Mouse (Mus musculus) intestine, embryonic 15.5 days (tissue): ENCODE measurements around the gene Spats2. TPM values are rescaled to one million over a fixed set of nuclear protein-coding genes. Genes with fewer than 3 reads are reported as not detected.
"Not testable (repeated sequence)": the region's sequence is repeated elsewhere in the genome, so short reads cannot be mapped to it uniquely, and the experiment has no call there.

Experiments used
- ATAC-seq: fragments of 200-750 bp; cut with Nextera tagmentation; 2 replicates; pipeline ENCODE4 v1.8.0; 2017; ENCODE audit warnings: moderate TSS enrichment, moderate library complexity
- H3K27ac ChIP-seq: fragments of 300-500 bp; sonication (generic); 2 replicates; pipeline ENCODE4 v1.5.1; 2015; ENCODE audit warnings: mild to moderate bottlenecking, inconsistent platforms
- H3K27me3 ChIP-seq: fragments of 300-500 bp; sonication (generic); replicated peaks from 2 replicates; pipeline ENCODE4 v1.6.1; 2015; ENCODE audit warnings: inconsistent platforms
- H3K36me3 ChIP-seq: fragments of 300-500 bp; sonication (generic); 2 replicates; pipeline ENCODE4 v1.6.1; 2015; ENCODE audit warnings: inconsistent platforms
- H3K4me1 ChIP-seq: fragments of 300-500 bp; sonication (generic); replicated peaks from 2 replicates; pipeline ENCODE4 v1.6.1; 2015; ENCODE audit warnings: inconsistent platforms
- H3K4me2 ChIP-seq: fragments of 300-500 bp; sonication (generic); replicated peaks from 2 replicates; pipeline ENCODE4 v1.6.1; 2015; ENCODE audit warnings: mild to moderate bottlenecking, inconsistent platforms
- H3K4me3 ChIP-seq: fragments of 300-500 bp; sonication (generic); replicated peaks from 2 replicates; pipeline ENCODE4 v1.5.1; 2015; ENCODE audit warnings: inconsistent platforms
- H3K9ac ChIP-seq: fragments of 300-500 bp; sonication (generic); 2 replicates; pipeline ENCODE4 v1.6.1; 2015; ENCODE audit warnings: inconsistent platforms
- H3K9me3 ChIP-seq: fragments of 300-500 bp; sonication (generic); 2 replicates; pipeline ENCODE4 v1.6.1; 2016; ENCODE audit warnings: inconsistent platforms
- WGBS: fragments of 180-500 bp; shearing (Covaris S2); methylation state at CpG from one replicate; pipeline ENCODE4 v1.1.7; 2015; 5-methylcytosine and 5-hydroxymethylcytosine counted together
- polyA plus RNA-seq: library from polyadenylated mRNA; unstranded; fragments of >200 nt; fragmentation: Nextera tagmentation; extraction: Ambion mirVana; gene quantifications from 2 replicates; pipeline ENCODE4 v1.2.1, GENCODE M21; 2015

The Spats2 gene
- polyA plus RNA-seq: 26.6 and 34.7 TPM in 2 replicates

DNA sequence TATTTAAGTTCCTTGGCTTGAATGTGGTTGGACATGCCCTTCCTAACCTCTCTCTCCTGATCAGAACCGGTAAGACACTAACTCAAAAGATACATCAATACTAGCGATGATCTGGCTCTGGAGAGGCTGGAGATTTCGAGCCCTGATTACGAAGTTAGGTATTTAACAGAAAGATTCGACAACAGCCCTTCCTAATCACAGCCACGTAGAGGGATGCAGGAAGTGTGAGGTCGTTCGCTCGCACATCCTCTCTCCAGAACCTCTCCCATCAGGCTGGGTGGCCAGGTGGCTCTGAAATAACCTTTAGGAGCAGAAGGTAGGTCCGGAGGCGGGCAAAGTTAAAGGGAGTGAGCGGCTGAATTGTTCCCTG is at the start of gene Spats2:
TSS of gene Spats2 (plus strand) at position 206 of the 370 bp plus-strand sequence.
- peak within 1 kb of the TSS; percentile 95 for H3K27ac ChIP-seq
- no peak for ATAC-seq
- H3K4me3 ChIP-seq: peak within 1 kb of the TSS; percentile 71
- no peaks in the 10 kb centered on the region for H3K9me3 ChIP-seq
- WGBS: under 1% methylated on average over 12 of the region's 12 CpGs
- H3K4me1 ChIP-seq: peaks cover 18% of the 10 kb centered on the region
- peak within 1 kb of the TSS; percentile 89 for H3K9ac ChIP-seq
- no peaks in the 10 kb centered on the region for H3K27me3 ChIP-seq
- H3K4me2 ChIP-seq: peak within 1 kb of the TSS; percentile 80
- no peaks in the 10 kb centered on the region for H3K36me3 ChIP-seq

DNA sequence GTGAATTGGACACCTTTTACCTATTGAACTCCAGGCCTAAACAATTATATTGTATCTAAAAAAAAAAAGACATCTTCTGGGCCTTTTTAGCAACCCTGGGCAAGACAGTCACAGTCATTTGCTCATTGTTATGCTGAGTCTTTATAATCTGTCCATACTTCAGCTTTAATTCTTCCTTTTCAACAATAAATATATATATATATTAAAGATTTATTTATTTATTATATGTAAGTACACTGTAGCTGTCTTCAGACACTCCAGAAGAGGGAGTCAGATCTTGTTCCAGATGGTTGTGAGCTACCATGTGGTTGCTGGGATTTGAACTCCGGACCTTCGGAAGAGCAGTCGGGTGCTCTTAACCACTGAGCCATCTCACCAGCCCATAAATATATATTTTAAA is 49.7 kb upstream of the Spats2 start:
- not testable (repeated sequence) for H3K27ac ChIP-seq, ATAC-seq, H3K27me3 ChIP-seq, H3K9ac ChIP-seq, H3K9me3 ChIP-seq
- 90% methylated on average over 3 of the region's 3 CpGs for WGBS
- Histone ChIP-seq H3K4me2 (peak overlapping the region; percentile 90), H3K36me3 (peaks cover 15% of the 10 kb centered on the region; the same call in 1 of the 2 replicates), H3K4me3 (peak overlapping the region; percentile 68; the same call in 1 of the 2 replicates), H3K4me1 (peaks cover 25% of the 10 kb centered on the region)

DNA sequence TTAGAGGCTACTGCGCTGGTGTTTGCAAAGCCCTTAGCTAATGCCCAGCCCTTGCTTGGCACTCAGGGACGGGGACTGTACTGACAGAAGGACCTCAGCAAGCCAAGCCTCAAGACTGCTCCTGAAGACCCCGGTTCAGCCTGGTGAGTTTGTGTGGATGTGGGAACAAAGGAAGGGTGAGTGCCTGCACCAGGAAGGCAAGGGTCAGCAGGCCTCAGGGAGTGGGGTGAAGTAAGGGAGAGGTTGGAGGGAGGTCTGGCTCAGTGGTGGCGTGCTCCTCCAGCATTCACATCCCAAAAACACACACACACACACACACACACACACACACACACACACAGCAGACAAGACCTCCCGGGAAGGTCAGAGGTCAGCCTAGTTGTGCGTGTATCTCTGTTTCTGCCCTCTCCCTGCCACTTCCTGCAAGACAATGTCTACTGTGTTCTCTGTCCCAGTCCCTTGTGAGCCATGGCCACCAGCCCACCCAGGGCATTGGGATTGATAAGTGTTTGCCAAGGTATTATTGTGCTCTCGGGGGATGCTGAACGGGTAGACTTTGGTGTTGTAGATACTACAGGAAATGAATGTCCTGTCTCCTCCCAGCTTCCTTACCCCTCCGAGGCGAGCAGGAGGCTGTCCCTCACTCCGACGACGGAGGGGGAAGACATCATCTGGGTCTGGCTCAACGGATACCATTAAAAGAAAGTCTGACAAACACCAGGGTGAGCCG is 47.4 kb upstream of the Spats2 start:
- no peak overlapping the region for H3K4me2 ChIP-seq
- 74% methylated on average over 15 of the region's 15 CpGs for WGBS
- no peak overlapping the region for H3K4me3 ChIP-seq
- H3K4me1 ChIP-seq: peaks cover 28% of the 10 kb centered on the region
- 0 out of 2 replicates have a peak, but pooled peaks cover under 1% of the 10 kb centered on the region for H3K27me3 ChIP-seq
- H3K36me3 ChIP-seq: peaks cover 32% of the 10 kb centered on the region
- no peak for ATAC-seq
- no peak overlapping the region for H3K9ac ChIP-seq
- no peaks in the 10 kb centered on the region for H3K9me3 ChIP-seq
- no peak overlapping the region for H3K27ac ChIP-seq

DNA sequence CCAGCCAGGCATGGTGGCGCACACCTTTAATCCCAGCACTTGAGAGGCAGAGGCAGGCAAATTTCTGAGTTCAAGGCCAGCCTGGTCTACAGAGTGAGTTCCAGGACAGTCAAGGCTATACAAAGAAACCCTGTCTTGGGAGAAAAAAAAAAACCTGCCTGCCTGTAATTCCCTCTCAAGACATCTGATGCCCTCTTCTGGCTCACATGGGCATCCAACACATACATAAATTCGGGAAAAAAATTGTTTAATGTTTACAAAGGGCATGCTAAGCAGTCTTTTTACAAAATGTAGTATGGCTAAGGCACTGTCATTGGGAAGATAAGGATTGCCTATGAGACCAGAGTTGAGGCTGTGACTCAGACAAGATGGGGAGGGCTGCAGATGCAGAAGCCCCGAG is 45.9 kb upstream of the Spats2 start:
- peaks cover 35% of the 10 kb centered on the region for H3K4me1 ChIP-seq
- H3K4me2 ChIP-seq: no peak overlapping the region
- H3K27me3 ChIP-seq: peaks cover 3% of the 10 kb centered on the region; the same call in 1 of the 2 replicates
- WGBS: 80% methylated on average over 3 of the region's 3 CpGs
- no peak overlapping the region for H3K9ac ChIP-seq
- no peak for ATAC-seq
- no peak overlapping the region for H3K4me3 ChIP-seq
- no peaks in the 10 kb centered on the region for H3K9me3 ChIP-seq
- H3K27ac ChIP-seq: no peak overlapping the region
- peaks cover 32% of the 10 kb centered on the region for H3K36me3 ChIP-seq

DNA sequence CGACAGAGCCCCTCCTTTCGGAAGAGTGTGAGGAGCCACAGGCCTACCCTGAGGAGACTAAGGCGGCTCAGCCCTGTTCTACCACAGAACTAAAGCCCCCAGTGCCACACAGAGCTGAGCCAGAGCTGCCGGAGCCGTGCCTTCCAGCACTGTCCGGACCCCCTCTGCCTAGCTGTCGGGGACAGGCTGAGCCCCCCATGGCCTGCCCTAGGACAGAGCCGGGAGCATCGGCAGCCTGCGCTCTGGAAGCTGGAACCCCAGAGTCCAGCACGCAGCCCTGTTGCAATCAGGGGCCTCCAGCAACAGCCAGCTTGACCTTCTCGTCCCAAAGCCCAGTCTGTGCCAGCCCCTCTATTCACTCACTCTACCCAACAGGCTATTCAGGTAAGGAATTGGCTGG is 43.4 kb upstream of the Spats2 start:
- WGBS: 96% methylated on average over 12 of the region's 12 CpGs
- Histone ChIP-seq H3K9me3 (no peaks in the 10 kb centered on the region), H3K9ac (no peak overlapping the region), H3K27me3 (peaks cover 22% of the 10 kb centered on the region), H3K36me3 (peaks cover 27% of the 10 kb centered on the region), H3K4me2 (no peak overlapping the region), H3K4me3 (no peak overlapping the region), H3K4me1 (peaks cover 21% of the 10 kb centered on the region; the same call in 1 of the 2 replicates), H3K27ac (no peak overlapping the region)
- ATAC-seq: no peak

DNA sequence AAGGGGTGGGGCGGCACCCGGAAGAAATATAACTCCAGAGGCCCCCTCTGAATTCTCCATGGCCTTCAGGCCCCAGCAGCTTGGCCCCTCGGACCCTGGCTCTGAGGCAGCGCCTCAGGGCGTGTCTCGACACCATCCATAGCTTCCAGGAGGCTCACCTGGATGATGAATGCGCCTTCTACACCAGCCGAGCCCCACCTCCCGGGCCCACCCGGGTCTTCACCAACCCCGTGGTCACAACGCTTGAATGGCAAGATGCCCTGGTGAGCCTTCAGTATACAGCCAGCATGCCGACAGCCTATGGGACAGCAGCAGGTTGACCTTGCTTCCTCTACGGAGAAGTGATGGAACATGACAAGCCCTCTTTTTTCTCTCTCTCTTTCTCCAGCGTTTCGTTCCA is 42.9 kb upstream of the Spats2 start:
- Histone ChIP-seq H3K36me3 (peaks cover 26% of the 10 kb centered on the region), H3K9ac (no peak overlapping the region), H3K4me1 (peaks cover 22% of the 10 kb centered on the region), H3K4me2 (no peak overlapping the region), H3K27ac (no peak overlapping the region), H3K9me3 (no peaks in the 10 kb centered on the region), H3K4me3 (no peak overlapping the region), H3K27me3 (peaks cover 27% of the 10 kb centered on the region)
- 87% methylated on average over 16 of the region's 16 CpGs for WGBS
- no peak for ATAC-seq

DNA sequence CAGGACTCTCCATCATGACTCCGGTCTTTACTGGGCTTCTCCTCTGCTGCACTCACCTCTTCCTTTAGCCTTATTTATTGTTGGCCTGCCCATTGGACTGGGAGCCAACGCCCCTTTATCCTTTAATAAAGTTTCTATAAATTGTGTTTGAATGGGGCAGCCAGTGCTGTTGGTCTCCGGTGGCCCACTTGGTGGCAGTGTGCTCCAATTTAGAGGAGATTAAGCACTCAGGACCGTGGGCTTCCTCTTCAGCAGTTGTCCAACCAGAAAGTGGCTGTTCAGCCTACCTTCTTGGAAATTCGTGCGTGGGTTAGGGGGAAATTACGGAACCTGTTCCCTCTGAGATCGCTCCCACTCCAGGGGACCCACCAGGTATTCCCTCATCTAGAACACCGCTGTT is 42.5 kb upstream of the Spats2 start:
- WGBS: 67% methylated on average over 9 of the region's 9 CpGs
- H3K27me3 ChIP-seq: peaks cover 31% of the 10 kb centered on the region
- H3K9me3 ChIP-seq: no peaks in the 10 kb centered on the region
- no peak overlapping the region for H3K9ac ChIP-seq
- peaks cover 26% of the 10 kb centered on the region for H3K4me1 ChIP-seq
- no peak overlapping the region for H3K4me3 ChIP-seq
- peaks cover 22% of the 10 kb centered on the region for H3K36me3 ChIP-seq
- H3K27ac ChIP-seq: peak overlapping the region; percentile 74; the same call in 1 of the 2 replicates
- peak; percentile 21; the same call in 1 of the 2 replicates for ATAC-seq
- no peak overlapping the region for H3K4me2 ChIP-seq

DNA sequence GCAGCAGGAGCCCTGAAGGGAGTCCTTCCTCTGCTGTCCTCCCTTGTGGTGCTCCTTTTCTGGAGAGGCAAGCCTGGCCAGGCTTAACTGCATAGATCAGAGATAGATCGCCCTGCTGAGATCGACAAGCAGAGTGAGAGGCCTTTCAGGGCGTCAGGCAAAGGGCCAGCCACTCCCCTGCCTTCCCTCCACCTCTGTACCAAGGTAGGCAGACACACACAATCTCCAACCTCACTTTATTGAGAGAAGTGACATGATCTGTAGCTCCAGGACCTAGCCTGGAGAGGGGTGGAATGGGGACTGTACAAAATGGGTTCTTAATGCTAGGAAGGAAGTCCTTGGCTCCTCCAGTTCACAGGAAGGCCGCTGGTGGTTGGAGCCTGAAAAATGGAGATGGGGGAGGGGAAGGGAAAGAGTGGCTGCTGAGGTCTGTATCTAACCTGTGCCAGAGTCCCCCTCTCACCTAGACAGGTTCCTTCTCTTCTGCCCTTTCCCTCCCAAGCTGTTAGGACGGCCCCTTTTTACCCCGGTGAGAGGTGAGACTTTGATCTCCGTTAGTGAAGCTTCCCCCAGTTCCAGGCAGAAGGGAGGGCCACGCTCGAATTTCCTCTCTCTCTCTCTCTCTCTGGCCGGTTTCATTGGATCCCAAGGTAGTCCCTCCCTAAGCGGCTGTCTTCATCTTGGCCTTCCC is 41.7 kb upstream of the Spats2 start:
- H3K36me3 ChIP-seq: peaks cover 22% of the 10 kb centered on the region
- peaks cover 39% of the 10 kb centered on the region for H3K27me3 ChIP-seq
- WGBS: 10% methylated on average over 11 of the region's 11 CpGs
- H3K9ac ChIP-seq: peak overlapping the region; percentile 26; the same call in 1 of the 2 replicates
- no peaks in the 10 kb centered on the region for H3K9me3 ChIP-seq
- H3K4me2 ChIP-seq: peak overlapping the region; percentile 48
- no peak overlapping the region for H3K4me3 ChIP-seq
- peaks cover 31% of the 10 kb centered on the region for H3K4me1 ChIP-seq
- peak overlapping the region; percentile 74 for H3K27ac ChIP-seq
- ATAC-seq: peak; percentile 83

DNA sequence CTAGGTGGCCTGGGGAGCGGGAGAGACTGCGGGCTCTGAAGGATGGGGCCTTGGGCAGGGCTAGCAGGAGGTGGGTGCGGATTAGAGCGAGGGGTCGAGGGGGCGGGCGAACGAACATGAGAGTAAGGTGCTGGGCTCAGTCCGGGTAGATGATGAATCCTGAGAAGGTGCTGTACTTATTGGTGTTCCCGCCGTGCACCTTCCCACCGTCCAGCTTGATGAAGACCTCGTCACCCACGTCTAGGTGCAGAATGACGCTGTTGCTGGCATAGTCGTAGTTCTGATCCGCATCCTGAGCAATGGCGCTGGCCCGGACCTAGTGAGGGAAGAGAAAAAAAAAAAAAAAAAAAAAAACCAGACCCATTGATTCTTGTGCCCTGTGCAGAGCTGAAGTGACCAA is 41.1 kb upstream of the Spats2 start:
- 16% methylated on average over 19 of the region's 19 CpGs for WGBS
- Histone ChIP-seq H3K4me3 (no peak overlapping the region), H3K9me3 (no peaks in the 10 kb centered on the region), H3K27ac (0 out of 2 replicates have a peak overlapping the region, but pooled peaks have one; percentile 15), H3K4me2 (peak overlapping the region; percentile 48), H3K4me1 (peaks cover 35% of the 10 kb centered on the region), H3K27me3 (peaks cover 45% of the 10 kb centered on the region), H3K36me3 (peaks cover 22% of the 10 kb centered on the region), H3K9ac (peak overlapping the region; percentile 26; the same call in 1 of the 2 replicates)
- no peak for ATAC-seq

DNA sequence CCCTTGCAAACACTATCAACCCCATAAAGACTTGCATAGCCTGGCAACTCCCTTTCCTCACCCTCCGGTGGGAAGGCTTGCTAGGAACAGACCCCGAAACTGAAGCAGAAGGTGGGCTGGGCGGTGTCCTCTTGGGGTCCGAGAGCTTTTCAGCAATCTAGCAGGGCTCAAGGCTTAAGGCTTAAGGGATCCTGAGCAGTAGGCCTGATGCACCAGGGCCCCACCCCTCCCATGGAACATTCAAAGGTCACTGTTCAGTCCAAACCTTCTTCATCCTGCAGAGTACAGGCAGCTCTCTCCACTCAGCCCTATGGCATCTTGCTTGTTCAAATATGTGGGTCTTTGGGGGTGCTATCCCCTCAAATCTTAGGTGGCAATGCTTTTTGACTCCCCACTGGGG is 39.7 kb upstream of the Spats2 start:
- no peak for ATAC-seq
- Histone ChIP-seq H3K9me3 (no peaks in the 10 kb centered on the region), H3K4me3 (no peak overlapping the region), H3K4me2 (no peak overlapping the region), H3K27me3 (peaks cover 56% of the 10 kb centered on the region), H3K27ac (no peak overlapping the region), H3K9ac (no peak overlapping the region), H3K36me3 (peaks cover 17% of the 10 kb centered on the region), H3K4me1 (peaks cover 35% of the 10 kb centered on the region)
- WGBS: 79% methylated on average over 4 of the region's 4 CpGs

DNA sequence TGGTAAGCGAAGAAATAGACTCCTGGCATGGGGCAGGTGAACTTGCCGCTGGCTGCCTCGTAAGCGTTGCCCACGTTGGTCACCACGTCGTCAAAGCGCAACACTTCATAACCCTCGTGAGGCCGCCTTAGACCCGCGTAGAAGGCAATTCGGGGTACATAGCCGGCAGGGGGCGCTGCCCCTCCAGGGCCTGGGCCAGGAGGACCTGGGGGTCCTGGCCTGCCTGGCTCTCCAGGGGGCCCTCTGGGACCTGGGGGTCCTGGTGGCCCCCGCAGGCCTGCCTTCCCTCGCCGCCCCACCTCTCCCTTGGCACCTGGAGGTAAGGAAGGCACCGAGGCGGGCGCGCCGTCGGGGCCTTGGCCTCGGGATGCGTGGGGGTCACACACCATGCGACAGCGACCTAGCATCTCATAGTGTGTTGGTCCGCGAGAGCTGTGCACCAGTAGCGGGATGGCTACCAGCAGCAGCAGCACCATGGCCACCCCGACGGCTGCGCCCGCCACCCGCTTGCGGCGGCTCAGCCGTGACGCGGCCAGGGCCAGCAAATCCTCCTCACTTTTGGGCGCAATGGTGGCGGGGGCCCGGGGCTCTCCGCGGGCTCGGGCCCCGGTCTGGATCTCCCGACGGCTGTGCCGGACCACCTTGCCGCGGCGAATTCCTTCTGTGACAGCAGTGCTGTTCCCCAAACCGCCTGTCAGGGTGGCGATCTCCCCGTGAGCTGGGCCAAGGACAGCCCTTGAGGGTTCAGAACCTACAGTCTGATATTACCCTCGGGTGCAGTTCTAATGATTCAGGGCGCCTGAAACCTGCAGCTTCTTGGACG is 38.3 kb upstream of the Spats2 start, which contains the start of gene C1ql4:
TSS of gene C1ql4 (minus strand) at position 565 of the 823 bp plus-strand sequence.
- Histone ChIP-seq H3K4me1 (peaks cover 35% of the 10 kb centered on the region), H3K36me3 (peaks cover 7% of the 10 kb centered on the region), H3K9ac (no peak within 1 kb of the TSS), H3K27ac (no peak within 1 kb of the TSS), H3K27me3 (peaks cover 69% of the 10 kb centered on the region), H3K9me3 (no peaks in the 10 kb centered on the region), H3K4me2 (peak within 1 kb of the TSS; percentile 61), H3K4me3 (peak within 1 kb of the TSS; percentile 26)
- ATAC-seq: no peak
- 7% methylated on average over 60 of the region's 60 CpGs for WGBS

DNA sequence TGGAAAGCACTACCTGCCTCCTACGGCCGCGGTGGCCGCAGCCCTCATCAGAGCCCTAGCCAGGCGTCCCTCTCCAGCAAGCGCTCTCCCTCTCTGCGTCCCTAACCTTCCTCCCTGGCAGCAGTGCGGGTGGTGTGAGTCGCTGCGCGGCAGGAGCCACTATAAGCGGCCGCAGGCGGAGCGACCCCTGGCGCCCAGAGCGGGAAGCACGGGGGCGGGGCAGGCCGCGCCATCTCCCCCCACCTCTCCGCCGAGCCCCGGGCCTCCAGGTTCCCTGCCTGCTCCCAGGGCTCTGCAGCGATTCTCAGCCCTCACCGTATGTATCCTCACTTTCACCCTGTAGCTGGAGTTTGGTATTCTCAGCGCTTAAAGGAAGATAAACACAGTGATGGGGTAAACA is 37.4 kb upstream of the Spats2 start:
- H3K36me3 ChIP-seq: no peaks in the 10 kb centered on the region
- 0% methylated on average over 27 of the region's 27 CpGs for WGBS
- H3K4me2 ChIP-seq: peak overlapping the region; percentile 61
- peaks cover 32% of the 10 kb centered on the region for H3K4me1 ChIP-seq
- H3K27ac ChIP-seq: no peak overlapping the region
- H3K9ac ChIP-seq: no peak overlapping the region
- H3K27me3 ChIP-seq: peaks cover 78% of the 10 kb centered on the region
- peak overlapping the region; percentile 26 for H3K4me3 ChIP-seq
- peak; percentile 48 for ATAC-seq
- H3K9me3 ChIP-seq: no peaks in the 10 kb centered on the region
